Mouse (Mus musculus) layer of hippocampus, postnatal 14 days (tissue): Measurements from ENCODE around the gene Elp4. TPM values are rescaled to one million over a fixed set of nuclear protein-coding genes. Genes with fewer than 3 reads are reported as not detected.

Experiments
- DNase-seq, 2 experiments: peaks; one replicate each; pipeline ENCODE4 v3.0.0; 2021 to 2022; ENCODE audit warnings: low spot score in 2 of 2, mixed read lengths in 1 of 2
- total RNA-seq, 2 experiments: library from RNA; stranded (reverse); gene quantifications; 2 replicates each; pipeline ENCODE4 v1.2.3; 2021

The Elp4 gene
- total RNA-seq, 2 experiments from 2014 or later: 19.6 to 20.9 TPM

DNA sequence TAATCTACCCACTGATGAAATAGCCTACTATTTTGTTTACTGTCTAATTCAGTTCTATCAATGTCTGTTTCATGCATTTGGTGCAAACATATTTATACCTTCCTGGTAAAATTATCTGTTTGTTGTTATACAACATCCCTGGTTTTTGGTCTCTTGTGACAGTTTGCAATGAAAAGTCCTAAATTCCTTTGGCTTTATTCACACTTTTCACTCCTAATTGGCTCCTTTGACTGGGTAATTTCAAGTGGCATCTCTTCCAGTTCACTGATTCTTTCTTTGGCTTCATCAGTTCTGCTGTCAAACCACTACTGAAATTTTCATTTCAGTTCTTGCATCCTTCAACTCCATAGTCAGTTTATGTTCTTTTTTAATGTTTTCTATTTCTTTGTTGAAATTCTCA, 168.2 kb downstream of the Elp4 start:
- no peak for DNase-seq

GRCm38 (mm10) chr2:105730704-105731103, 173.7 kb downstream of the Elp4 start:
- no peak for DNase-seq

DNA sequence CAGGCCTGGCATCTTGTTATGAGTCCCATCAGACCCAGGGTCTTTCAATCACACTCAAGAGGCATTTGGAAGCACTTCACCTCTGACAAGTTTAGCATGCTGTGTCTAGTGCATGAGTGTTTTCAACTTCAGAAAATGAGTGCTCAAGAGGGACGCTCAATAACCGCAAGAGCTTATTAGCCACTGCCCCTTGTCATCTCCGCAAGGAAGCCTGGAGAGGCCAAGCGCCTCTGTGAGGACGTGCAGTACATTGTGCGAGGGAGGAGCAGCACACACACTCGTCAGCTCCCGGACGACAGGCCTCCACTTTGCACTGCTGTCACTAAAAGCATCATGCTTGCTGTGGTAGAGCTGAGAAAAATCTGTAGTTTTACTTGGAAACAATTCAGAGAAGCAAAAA, 177.7 kb downstream of the Elp4 start:
- no peak for DNase-seq

- peak in 1 of 2 experiments; percentile 56 for DNase-seq
Observed at GRCm38 (mm10) chr2:105715409-105716115, 188.8 kb downstream of the Elp4 start.

DNA sequence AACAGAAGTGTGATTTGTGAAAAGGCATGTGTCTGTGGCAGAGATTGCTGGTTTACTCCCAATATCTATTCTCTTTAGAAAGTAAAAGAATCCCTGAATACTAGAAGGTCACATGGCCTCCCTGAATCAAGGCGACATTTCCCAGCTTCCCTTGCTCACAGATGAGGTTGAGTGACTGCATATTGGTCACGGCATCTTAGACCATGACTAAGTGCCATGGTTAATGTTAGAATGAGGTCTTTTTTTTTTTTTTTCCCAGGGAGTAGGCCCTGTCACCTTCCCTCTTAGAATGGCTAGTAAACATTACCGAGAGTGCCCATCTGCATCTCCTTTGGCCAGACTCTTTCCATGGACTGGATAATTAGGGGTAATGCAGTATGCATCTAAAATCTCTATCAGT, 193.9 kb downstream of the Elp4 start:
- DNase-seq: no peak

- no peak for DNase-seq
Observed at GRCm38 (mm10) chr2:105709126-105709525, 195.2 kb downstream of the Elp4 start.

DNA sequence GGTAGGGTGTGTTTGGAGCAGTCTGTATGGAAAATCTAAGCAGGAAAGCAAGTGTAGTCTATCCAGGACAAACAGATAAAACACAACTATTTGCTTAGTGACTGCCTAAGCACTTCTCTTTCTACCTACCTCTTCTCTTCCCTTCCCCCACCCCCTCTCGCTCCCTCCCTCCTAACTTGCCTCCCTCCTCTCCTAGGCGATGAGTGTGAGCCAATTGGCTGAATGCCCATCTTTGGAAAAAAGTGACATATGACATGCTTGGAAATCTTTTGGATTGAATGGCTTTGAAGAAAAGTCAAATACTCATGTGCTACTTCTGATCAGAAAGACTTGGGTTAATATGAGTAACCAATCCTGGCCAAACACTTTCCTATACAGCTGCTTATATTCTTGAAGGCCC, 199.0 kb downstream of the Elp4 start:
- DNase-seq: no peak

- no peak for DNase-seq
Observed at GRCm38 (mm10) chr2:105702586-105702985, 201.8 kb downstream of the Elp4 start.

GRCm38 (mm10) chr2:105701781-105702180, 202.6 kb downstream of the Elp4 start:
- DNase-seq: no peak

DNA sequence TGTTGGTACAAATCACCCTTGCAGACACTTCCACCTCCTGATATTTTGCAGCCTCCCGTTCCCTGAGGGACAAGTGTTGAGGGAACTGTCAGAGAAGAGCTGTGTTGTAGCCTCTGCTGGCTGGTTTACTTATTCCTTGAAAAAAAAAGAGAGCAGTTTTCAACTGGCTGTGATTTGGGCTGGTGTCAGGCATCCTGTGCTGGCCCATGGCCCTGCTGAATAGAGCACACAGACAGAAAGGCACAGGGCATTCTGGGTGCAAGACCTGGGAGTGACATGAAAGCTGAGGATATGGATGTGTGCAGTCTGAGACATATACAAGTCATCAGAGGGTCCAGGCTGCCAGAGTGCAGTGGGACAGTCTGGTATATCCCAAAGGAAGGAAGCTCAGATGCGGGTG, 205.7 kb downstream of the Elp4 start:
- no peak for DNase-seq

DNA sequence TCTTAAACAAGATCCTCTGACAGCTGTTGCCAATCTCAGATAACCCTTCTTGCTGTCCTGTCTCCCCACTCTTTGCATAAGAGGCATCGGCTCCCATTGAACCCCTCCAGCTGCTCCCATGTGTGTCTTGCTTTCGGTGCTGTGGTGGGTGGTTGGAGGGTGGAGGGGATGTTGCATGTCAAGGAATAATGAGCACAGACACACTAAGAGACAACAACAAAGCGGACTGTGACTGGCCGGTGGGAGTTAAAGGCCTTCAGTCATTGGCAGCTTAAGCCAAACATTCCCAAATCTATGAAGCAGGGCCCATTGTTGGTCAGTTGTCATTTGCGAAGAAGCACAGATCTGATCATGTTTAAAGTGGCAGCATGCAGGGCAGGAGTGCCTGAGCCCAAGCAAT, 206.6 kb downstream of the Elp4 start:
- no peak for DNase-seq

GRCm38 (mm10) chr2:105691296-105691695, 213.1 kb downstream of the Elp4 start:
- no peak for DNase-seq

- no peak for DNase-seq
Observed at GRCm38 (mm10) chr2:105689771-105690639, 214.4 kb downstream of the Elp4 start.

- no peak for DNase-seq
Observed at GRCm38 (mm10) chr2:105689304-105689770, 215.0 kb downstream of the Elp4 start.

DNA sequence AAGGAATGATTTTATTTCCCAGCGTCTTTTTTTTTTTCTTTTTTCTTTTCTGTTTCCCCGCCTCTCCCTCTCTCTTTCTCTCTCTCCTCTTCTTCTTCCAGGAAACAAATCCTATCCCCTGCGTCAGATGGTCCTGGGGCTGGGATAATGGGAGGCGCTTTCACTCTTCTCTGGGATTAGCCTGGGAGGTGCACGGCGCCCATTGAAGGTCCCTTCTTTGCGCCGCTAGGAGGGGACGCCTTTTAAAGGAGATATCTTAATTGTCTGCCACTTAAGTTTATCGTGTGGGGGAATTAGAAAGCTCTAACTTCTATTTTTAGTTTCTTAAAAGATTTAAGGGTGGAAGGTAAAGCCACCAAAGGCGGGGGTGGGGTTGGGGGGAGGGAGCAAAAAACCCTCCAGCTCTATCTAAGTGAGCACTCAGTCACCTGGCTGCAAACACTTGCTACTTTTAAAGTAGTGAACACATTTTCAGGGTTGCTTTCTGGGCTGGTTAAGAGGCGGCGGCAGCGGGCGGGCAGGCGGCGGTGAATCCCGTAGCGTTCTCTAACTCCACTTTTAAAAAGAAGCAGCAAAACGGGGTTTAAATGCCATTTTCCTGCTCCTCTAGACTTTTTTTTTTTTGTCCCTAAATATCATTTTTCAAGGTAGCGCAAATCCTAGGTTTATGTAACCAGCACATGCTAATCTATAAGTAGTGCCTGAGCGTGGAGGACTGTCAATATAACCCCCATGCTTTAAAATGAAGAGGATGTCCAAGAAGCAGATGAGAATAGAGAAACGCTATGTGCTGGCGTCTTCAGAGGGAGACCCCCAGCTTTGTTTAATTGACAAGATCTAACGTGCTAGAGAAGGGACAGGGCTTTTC, 215.7 kb downstream of the Elp4 start:
- DNase-seq: no peak

- no peak for DNase-seq
Observed at GRCm38 (mm10) chr2:105688011-105688410, 216.4 kb downstream of the Elp4 start.

- peak; percentile 53 to 57 for DNase-seq
Observed at GRCm38 (mm10) chr2:105687317-105687991, 216.9 kb downstream of the Elp4 start.

- DNase-seq: no peak
Observed at GRCm38 (mm10) chr2:105686363-105687316, 217.7 kb downstream of the Elp4 start.

GRCm38 (mm10) chr2:105685651-105686050, 218.7 kb downstream of the Elp4 start:
- no peak for DNase-seq
